Mouse (Mus musculus) embryo, embryonic 11 days (tissue): ENCODE results near the gene Ppfia2.

ENCODE experiments used
- DNase-seq: peaks from one replicate; pipeline ENCODE4 v3.0.0-alpha.2; 2015

Gene Ppfia2

GRCm38 (mm10) chr10:106469855-106470532 lies at the start of gene Ppfia2:
Ppfia2 (plus strand) TSS chr10:106470339.
- peak; percentile 79 for DNase-seq

DNA sequence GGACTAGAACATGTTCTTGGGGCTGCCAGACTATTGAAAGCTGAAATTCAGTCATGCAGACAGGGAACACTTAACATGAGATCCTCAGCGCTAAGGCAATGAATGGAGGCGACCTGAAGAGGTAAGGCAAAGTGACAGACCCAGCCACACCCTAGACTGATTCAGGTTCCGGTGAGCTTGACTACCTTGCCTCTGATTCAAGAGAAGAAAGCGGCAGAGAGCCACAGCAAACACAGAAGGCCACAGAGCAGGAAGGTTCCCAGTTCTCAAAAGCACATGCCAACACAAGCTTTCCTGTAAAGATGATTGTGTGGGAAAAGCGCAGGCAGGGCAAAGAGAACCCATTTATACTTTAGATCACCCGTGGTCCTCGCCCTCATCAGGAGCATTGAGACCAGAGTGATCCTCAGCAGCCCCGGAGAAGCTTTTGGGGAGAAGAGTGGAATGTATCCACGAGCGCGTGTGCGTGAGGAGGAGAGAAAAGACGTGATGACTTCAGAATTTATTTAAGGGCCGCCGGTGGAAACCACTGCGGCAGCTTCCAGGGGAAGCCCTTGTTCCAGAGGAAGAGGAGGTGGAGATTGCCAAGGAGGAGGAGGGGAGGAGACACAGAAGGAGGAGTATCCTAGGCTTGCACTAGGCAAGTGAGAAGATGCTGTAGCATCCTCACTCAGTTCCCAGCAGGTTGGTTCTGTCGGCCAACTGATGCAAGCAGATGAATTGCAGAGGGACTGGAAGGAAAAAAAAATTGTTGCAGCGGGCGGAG lies 1.0 kb upstream of the Ppfia2 start:
- DNase-seq, result peak; percentile 55

- DNase-seq, result peak; percentile 5
Observed at GRCm38 (mm10) chr10:106470533-106471205, 530 bp downstream of the Ppfia2 start.

DNA sequence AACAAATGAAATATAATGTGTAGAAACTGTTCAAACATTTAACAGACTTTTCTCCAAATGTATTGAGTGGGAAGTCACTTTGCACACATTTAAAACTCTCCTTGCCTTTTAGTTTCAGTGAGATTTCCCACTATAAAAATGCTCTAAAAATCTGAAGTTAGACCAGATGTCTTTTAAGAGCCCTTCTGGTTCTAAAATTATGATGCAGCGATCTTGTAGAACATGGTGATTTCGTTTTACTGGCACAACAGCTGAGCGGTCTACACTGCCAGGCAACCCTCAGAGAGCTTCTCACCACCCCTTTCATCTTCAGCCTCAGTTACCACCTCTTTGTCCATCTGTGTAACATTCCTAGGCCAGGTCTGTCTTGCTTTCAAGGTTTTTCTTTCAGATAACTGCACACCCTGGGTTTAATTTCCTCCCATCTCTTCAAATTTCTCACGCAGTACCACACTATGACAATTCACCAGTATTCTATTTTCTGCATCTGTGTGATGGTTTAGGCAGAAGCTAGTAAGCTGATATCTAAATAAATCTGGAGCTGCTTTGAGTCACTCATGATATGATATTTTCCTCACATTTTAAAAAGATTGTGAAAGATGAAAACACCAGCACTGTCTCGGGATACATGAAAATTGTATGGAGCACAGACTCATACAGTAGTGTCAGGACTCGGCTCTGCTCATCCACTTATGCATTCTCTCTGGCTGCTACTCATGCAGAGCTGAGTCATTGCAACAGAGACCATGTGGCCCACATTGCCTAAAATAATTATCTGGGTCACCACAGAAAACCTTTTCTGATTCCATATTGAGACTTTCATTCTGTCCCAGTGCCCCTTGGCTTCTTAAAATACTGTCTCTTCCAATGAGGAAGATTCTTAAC lies 39.4 kb downstream of the Ppfia2 start:
- DNase-seq, result no peak

- DNase-seq, result no peak
Observed at GRCm38 (mm10) chr10:106566036-106566435, 95.9 kb downstream of the Ppfia2 start.

DNA sequence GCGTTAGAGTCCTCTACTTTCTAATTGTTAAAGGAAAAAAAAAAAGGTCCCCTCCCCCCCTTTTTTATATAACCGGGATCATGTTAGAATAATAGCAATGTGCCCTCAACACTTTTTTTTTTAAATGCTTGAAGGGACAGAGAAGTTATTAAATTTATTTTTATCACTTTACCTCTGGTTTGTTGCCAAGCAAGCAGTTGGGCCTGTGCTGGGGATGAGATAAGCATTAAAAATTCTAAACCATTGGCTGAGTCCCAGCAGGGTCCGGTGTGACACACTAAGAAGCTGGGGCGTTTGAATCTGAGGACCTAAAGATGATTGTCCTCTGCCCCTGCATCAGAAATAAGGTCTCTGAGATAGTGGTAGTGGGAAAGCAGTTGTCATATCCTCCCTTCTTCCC lies 114.9 kb downstream of the Ppfia2 start:
- no peak for DNase-seq

GRCm38 (mm10) chr10:106585476-106586080 lies 115.4 kb downstream of the Ppfia2 start:
- DNase-seq, result peak; percentile 74

DNA sequence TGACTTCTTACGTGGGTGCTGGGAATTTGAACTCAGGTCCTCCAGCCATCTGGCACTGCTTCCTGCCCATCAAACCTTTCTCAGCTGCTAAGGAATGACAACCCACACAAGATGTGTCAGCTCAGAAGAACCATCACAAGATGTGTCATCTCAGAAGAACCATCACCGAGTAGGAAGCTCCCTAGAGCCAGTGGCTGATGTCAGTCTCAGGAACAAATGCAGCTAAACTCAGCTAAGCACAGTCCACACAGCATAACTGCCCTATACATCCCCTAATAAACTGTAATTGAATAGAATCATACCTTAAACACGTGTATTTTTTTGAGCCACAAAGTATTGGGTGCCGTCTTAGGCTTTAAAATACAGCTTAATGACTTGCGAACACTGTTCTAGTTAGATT lies 117.7 kb downstream of the Ppfia2 start:
- no peak for DNase-seq

DNA sequence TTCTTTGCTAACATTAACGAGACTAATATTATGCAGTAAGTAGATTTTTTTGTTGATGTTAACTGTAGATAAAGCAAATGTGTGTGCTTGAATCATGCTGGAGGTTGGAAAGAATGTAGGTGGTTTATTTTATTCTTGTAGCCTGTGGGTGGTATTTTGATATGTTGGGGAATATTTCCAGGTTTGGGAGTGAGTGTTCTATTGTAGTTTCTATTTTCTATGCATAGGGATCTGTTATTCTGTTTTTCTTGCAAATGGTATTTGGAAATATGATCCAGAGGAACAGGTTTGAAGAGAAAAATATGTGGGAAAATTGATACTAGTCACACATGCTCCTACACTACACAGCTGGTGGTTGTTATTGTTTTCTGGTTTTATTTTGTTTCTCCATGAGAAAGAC lies 120.8 kb downstream of the Ppfia2 start:
- DNase-seq, result no peak

GRCm38 (mm10) chr10:106596976-106597375 lies 126.8 kb downstream of the Ppfia2 start:
- no peak for DNase-seq

GRCm38 (mm10) chr10:106603319-106603898 lies 133.3 kb downstream of the Ppfia2 start:
- DNase-seq, result no peak

DNA sequence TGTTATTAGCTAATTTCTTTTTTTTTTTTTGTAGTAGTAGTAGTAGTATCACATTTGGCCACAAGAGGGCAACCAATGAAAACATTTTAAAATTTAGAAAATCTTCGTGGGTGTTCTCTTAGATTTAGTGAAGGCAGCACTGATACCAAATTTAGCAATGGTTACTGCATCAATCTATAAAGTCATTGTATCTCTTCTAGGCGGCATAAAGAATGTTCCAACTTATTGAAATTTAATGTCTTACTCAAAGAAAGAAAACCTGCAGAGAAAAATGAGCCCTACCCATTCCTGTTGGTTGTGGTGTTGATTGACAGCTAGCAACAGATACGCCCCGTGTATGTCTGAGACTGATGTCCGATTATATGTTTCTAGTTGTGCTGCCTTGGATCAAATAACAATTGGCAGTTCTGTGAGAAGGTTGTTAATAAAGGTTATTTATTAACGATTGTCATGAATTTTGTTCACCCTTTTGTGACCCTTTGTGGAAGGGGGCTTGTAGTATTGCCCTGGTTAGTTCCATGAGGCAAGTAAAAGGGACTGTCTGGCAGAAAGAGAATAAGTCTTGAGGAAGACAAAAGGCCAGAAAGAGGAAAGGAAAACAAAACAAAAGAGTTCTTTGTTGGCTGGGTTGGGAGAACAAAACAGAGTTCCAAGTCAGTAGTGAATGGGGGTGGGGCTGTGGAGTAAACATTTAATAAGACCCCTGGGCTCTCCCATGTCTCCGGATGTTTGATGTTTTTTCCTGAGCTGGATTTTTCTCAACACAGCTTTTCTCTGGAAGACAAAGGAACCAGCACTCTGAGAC lies 139.2 kb downstream of the Ppfia2 start:
- peak; percentile 67 for DNase-seq

DNA sequence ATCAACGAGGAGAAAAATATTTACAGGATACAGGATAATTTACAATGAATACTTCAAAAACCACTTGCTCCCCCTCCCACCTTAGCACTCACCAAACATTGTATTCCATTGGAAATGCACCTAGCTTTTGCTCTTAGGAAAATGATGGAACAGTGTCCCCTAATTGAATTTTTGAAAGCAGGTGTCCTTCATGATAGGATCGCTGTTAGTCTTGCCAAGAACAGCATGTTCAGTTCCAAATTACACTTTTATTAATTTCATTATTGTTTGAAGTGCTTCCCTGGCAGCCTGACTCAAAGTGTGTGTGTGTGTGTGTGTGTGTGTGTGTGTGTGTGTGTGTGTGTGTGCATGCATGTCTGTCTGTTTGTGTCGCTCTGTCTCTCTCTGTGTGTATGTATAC lies 140.1 kb downstream of the Ppfia2 start:
- no peak for DNase-seq

DNA sequence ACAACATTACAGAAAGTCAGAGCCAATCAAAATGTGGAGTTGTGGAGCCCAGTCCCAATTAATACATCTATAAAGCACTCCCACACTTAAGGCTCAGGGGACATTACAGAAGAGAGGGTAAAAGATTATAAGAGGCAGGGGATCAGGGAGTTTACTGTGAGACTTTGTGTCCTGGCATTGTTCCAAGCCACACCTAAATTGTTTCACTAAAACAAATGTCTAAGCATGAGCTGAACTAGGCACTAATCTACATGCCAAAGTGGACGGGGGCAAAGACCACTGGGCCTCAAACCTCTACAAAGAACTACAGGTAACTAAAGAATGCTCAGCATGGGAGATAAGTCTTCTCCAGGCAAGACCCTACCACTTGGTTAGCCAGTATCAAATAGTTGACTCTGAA lies 148.1 kb downstream of the Ppfia2 start:
- DNase-seq, result no peak

DNA sequence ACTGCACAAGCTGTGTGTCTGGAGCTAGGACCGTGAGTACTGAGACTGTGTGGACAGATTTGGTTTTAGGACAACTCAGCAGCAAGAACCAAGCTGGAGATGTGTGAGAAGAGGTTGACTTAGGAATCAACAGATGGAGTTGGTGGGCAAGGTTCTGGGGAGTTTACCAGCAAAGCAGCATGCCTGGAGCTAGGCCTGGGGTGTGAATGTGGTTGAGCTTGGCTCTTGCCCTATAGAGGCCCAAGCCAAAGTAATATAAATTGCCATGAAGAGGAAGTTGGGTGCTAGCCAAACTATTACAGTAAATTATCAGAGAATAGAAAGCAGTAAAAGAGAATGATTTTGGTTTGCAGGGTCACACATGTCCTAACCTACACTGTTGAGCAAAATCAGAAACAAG lies 150.8 kb downstream of the Ppfia2 start:
- DNase-seq, result no peak

- no peak for DNase-seq
Observed at GRCm38 (mm10) chr10:106623342-106623741, 153.2 kb downstream of the Ppfia2 start.

DNA sequence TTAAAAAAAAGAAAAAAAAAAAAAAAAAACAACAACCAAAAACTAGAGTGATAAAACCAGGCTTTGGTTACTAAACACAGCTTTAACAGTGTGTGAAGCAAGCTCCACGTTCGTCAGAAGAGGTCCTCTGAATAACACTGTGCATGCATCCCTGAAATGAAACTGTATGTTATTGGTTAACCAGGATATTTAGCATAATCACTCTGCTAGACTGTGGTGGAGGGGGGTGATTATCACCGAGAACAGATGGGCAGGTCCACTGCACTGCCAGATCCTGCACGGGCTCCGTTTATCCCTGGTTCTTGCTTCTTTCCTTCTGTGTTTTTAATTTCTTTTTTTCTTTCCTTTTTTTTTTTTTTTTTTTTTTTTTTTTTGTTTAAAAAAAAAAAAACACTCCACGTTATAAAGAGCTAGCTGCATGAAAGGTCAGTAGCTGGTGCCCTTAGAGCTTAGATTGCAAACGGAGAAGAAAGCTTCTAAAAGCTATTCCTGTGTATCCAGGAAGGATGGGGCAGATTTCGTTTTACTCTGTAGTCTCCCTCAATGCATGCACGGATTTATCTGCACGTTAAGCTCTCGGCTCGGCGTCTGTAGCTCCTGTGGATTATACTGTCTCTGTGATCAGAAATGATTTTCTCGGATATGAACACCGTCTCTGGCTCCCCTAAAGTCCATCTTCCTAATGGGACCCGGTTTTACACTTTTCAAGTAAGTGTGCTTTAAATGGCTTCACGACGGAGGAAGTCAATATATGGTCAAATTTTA lies 162.2 kb downstream of the Ppfia2 start:
- peak; percentile 11 for DNase-seq

DNA sequence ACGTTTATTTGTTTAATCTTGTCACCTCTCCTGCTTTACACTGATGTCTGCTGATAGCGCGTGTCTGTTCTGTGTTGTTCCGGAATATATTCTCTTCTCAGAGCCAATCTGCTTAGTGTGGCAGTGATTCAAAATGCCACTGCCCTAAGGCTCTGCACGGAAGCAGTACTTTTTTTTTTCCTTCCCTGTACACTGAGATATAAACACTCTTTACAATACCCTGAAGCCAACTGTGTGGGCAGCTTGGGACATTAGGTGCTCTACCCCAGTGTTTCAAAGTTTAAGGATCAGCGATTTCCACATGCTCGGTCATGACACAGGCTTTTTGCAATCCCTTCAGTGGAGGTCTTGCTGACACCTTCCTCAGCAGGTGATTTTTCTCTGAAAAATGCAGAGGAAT lies 163.8 kb downstream of the Ppfia2 start:
- no peak for DNase-seq

DNA sequence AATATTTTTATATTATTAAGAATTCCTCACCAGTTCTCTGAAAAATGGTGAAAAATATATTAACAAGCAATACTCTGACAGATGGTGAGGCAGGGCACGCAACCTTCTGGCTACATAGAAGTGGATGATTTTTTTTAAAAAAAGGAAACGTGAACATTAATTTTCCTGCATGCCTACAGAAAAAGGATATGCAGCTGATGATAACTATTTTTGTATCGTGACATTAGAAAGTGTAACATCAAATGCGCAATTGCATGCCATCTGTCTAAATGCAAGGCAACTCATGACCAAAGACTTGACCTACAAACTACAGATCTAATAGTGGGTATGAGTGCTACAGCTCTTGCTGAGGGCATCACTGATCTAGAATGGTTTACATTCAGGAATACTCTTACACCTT lies 182.1 kb downstream of the Ppfia2 start:
- no peak for DNase-seq

- DNase-seq, result no peak
Observed at GRCm38 (mm10) chr10:106665221-106665620, 195.1 kb downstream of the Ppfia2 start.
